Mouse (Mus musculus) forebrain, embryonic 14.5 days (tissue): Measurements from ENCODE around the gene Ccng2. TPM values are rescaled to one million over a fixed set of nuclear protein-coding genes. Genes with fewer than 3 reads are reported as not detected.

Source experiments
- ATAC-seq: fragments of 200-750 bp; cut with Nextera tagmentation; 2 replicates; pipeline ENCODE4 v1.8.0; 2017; ENCODE audit warnings: mild to moderate bottlenecking, moderate library complexity
- DNase-seq: peaks from one replicate; pipeline ENCODE4 v3.0.0-alpha.2; 2015; ENCODE audit warnings: low spot score
- H3K27ac ChIP-seq: fragments of 300-500 bp; sonication (generic); 2 replicates; pipeline ENCODE4 v1.5.1; 2014; ENCODE audit warnings: low read depth, mild to moderate bottlenecking, control low read depth, low read length, moderate library complexity
- H3K27me3 ChIP-seq: fragments of 300-500 bp; sonication (generic); replicated peaks from 2 replicates; pipeline ENCODE4 v1.6.1; 2014; ENCODE audit warnings: low read length, control low read depth, mixed read lengths; ENCODE audit not compliant: control insufficient read depth, insufficient read depth
- H3K36me3 ChIP-seq: fragments of 300-500 bp; sonication (generic); 2 replicates; pipeline ENCODE4 v1.6.1; 2014; ENCODE audit warnings: low read length, control low read depth; ENCODE audit not compliant: control insufficient read depth, insufficient read depth
- H3K4me1 ChIP-seq: fragments of 300-500 bp; sonication (generic); 2 replicates; pipeline ENCODE4 v1.6.1; 2014; ENCODE audit warnings: antibody characterized with exemption, low read length, control low read depth; ENCODE audit not compliant: control insufficient read depth, insufficient read depth
- H3K4me2 ChIP-seq: fragments of 300-500 bp; sonication (generic); 2 replicates; pipeline ENCODE4 v1.6.1; 2014; ENCODE audit warnings: mild to moderate bottlenecking, control low read depth, low read length
- H3K4me3 ChIP-seq: fragments of 300-500 bp; sonication (generic); 2 replicates; pipeline ENCODE4 v1.5.1; 2014; ENCODE audit warnings: low read depth, low read length, control low read depth
- H3K9ac ChIP-seq: fragments of 300-500 bp; sonication (generic); 2 replicates; pipeline ENCODE4 v1.6.1; 2014; ENCODE audit warnings: mild to moderate bottlenecking, low read length, control low read depth, moderate library complexity
- H3K9me3 ChIP-seq: fragments of 300-500 bp; sonication (generic); replicated peaks from 2 replicates; pipeline ENCODE4 v1.6.1; 2016; ENCODE audit warnings: low read length, control low read depth, mixed read lengths; ENCODE audit not compliant: control insufficient read depth
- WGBS: fragments of 180-500 bp; shearing (Covaris S2); extraction: QIAGEN DNeasy Blood & Tissue Kit; methylation state at CpG from one replicate; pipeline ENCODE4 v1.1.7; 2014; 5-methylcytosine and 5-hydroxymethylcytosine counted together
- polyA plus RNA-seq: library from polyadenylated mRNA; unstranded; fragments of >200 nt; fragmentation: Nextera tagmentation; extraction: Ambion mirVana; gene quantifications from 2 replicates; pipeline ENCODE4 v1.2.1, GENCODE M21; 2014

Ccng2 gene
- polyA plus RNA-seq, 1 experiment from 2014 or later, result 140 TPM

DNA sequence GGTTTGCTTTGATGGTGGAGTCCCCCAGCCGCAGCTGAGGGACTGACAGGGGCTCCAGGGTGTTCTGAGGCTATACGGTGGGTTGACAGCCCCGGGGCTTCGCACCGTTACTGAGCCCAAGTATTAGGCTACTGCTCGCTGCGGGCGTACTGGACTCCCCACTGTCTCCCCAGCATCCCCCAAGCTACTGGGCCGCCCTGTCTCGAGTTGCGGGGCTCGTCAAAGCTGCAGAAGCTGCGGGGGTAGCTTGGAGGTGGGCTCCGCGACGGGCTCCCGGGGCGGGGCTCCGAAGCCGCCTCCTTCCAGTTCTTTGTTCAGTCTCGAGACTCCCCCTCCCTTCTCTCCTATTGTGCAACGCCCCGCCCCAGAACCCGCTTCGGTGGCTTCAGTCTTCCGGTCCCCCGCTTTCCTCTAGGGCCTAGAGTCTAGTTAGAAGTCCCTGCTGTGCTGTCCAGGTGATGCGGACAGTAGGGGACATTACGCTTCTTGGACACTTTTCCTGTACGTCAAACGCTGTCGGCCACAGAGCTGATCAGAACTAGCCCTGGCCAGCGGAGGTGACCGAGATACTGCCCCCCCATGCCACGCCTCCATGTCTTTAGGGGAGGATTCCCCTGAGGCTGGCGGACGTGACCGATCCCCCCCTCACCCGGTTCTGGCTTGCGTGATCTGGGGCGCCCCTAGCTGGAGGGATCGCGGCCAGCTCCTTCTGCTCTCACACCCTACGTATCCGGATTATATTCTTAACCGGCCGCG lies 972 bp downstream of the Ccng2 start:
- WGBS, result under 1% methylated on average over 48 of the region's 48 CpGs
- H3K4me3 ChIP-seq, result peak overlapping the region; percentile 97
- H3K36me3 ChIP-seq, result peaks cover 32% of the 10 kb centered on the region
- peak overlapping the region; percentile 73 for H3K4me2 ChIP-seq
- H3K9ac ChIP-seq, result peak overlapping the region; percentile 99
- DNase-seq (peak; percentile 95), ATAC-seq (peak; percentile 80)
- H3K4me1 ChIP-seq, result peaks cover 8% of the 10 kb centered on the region; the same call in 1 of the 2 replicates
- no peaks in the 10 kb centered on the region for H3K9me3 ChIP-seq
- H3K27me3 ChIP-seq, result no peaks in the 10 kb centered on the region
- H3K27ac ChIP-seq, result peak overlapping the region; percentile 98

DNA sequence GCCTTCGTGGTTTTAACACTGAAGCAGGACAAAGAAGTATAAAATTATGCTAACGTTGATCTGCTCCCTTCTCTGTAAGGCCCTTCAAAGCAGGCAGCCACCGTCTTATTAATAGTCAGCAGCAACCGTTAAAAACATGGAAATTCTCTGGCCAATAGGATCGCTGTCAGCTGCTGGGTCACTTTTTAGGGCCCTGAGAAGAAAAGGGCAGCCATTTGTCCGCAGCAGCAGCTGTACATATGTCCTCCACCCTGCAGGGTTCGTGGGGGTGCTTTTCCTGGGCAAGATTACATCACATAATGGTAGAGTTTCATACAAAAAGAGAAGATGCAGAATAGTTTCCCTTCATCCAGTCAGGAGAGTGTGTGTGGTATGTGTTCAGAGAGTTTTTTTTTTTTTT lies 3.0 kb downstream of the Ccng2 start:
- Histone ChIP-seq H3K4me3 (peak overlapping the region; percentile 97), H3K9me3 (no peaks in the 10 kb centered on the region), H3K27ac (no peak overlapping the region), H3K4me1 (peaks cover 8% of the 10 kb centered on the region; the same call in 1 of the 2 replicates), H3K36me3 (peaks cover 52% of the 10 kb centered on the region), H3K4me2 (peak overlapping the region; percentile 73), H3K27me3 (no peaks in the 10 kb centered on the region), H3K9ac (peak overlapping the region; percentile 9)
- 58% methylated on average over 7 of the region's 7 CpGs for WGBS
- DNase-seq (no peak), ATAC-seq (no peak)

DNA sequence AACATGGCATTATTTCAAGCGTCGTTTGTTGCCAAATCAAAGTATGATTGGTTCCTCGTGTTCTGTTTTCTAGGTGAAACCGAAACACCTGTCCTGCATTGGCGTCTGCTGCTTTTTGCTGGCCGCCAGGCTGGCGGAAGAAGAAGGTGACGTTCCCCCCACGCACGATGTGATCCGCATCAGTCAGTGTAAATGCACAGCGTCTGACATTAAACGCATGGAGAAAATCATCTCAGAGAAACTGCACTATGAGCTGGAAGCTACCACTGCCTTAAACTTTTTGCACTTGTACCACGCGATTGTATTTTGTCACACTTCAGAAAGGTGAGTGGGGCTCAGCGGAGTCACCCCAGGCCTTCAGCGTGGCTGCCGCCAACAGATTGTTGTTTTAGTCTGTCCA lies 3.7 kb downstream of the Ccng2 start:
- no peak overlapping the region for H3K4me2 ChIP-seq
- H3K4me3 ChIP-seq, result no peak overlapping the region
- H3K9ac ChIP-seq, result no peak overlapping the region
- H3K9me3 ChIP-seq, result no peaks in the 10 kb centered on the region
- peaks cover 8% of the 10 kb centered on the region; the same call in 1 of the 2 replicates for H3K4me1 ChIP-seq
- DNase-seq (no peak), ATAC-seq (no peak)
- no peaks in the 10 kb centered on the region for H3K27me3 ChIP-seq
- WGBS, result 97% methylated on average over 18 of the region's 18 CpGs
- H3K27ac ChIP-seq, result no peak overlapping the region
- peaks cover 59% of the 10 kb centered on the region for H3K36me3 ChIP-seq

DNA sequence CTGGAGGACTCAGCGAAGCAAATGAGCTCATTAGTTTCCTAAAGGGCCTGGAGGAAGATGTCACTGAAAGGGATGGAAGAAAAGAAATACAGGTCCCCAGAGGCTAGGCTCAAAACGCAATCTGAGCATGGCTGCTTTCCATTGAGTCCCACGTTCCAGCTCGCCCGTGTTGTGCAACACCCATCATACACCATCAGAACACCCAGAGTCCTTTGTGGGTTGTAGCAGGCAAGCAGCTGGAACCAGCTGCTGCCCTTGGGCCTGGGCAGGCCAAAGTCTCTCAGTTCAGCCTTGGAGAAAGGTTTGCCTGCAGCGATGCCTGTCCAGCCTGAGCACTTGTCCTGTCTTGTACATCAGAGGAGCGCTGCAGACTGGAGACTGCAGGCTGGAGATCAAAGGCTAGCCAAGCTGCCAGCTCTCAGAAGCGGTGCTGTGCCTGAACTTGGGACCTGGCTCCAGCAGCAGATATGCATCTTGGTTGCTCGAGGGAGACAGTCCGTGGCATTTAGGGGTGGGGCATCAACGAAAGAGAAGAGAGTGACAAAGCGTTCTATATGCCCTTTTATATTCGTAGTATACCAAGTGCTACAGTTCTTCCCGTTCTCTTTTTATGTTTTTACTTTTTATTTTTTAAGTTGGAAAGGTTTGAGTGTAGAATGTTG lies 15.5 kb downstream of the Ccng2 start:
- ATAC-seq, result no peak
- Histone ChIP-seq H3K4me1 (no peaks in the 10 kb centered on the region), H3K36me3 (peaks cover 7% of the 10 kb centered on the region), H3K4me2 (no peak overlapping the region), H3K4me3 (no peak overlapping the region), H3K9ac (no peak overlapping the region), H3K27ac (no peak overlapping the region), H3K27me3 (no peaks in the 10 kb centered on the region), H3K9me3 (no peaks in the 10 kb centered on the region)
- whole genome bisulfite sequencing, result 87% methylated on average over 14 of the region's 14 CpGs
- no peak for DNase-seq

DNA sequence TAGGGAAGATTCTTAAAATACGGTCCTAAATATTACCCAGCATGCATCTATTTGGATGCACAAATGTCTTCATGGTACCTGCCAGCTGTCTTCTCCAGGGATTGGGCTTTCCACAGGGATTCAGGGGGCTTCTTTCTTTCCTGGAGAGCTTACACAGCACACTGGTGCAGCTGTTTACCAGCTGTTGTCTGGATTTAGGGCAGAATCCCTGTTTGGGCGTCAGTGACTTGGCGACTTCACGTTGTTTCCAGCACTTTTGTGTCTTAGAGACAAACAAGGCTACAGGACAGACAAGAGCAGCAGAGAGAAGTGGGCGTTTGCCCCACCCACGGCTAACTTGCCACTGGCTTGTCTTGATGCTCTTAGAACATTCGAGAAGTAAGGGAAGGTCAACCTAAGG lies 16.1 kb downstream of the Ccng2 start:
- no peak overlapping the region for H3K4me2 ChIP-seq
- WGBS, result 82% methylated on average over 7 of the region's 7 CpGs
- no peaks in the 10 kb centered on the region for H3K4me1 ChIP-seq
- H3K9ac ChIP-seq, result no peak overlapping the region
- no peak for DNase-seq
- H3K27me3 ChIP-seq, result no peaks in the 10 kb centered on the region
- H3K4me3 ChIP-seq, result no peak overlapping the region
- no peak overlapping the region for H3K27ac ChIP-seq
- ATAC-seq, result no peak
- peaks cover 2% of the 10 kb centered on the region; the same call in 1 of the 2 replicates for H3K36me3 ChIP-seq
- H3K9me3 ChIP-seq, result no peaks in the 10 kb centered on the region

DNA sequence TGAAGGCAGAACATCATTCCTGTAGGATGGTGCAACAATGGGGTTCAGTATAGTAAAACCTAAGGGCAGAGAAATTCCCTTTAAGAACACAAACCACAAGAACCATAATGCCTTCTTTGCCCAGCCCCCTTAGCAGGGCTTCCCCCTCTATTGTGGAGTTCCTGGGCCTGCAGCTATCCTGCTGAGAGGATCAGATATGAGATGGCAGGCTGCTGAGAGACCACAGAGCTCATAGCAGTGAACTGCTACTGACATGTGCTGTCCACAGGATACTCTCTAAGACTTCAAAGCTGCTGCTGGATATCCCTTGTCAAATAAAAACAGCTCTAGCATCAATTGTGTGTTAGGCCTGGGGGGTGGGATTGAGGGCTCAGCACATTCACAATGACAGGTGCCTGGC lies 21.5 kb downstream of the Ccng2 start:
- H3K27ac ChIP-seq, result no peak overlapping the region
- H3K4me1 ChIP-seq, result no peaks in the 10 kb centered on the region
- H3K9ac ChIP-seq, result no peak overlapping the region
- H3K4me2 ChIP-seq, result no peak overlapping the region
- ATAC-seq, result no peak
- no peaks in the 10 kb centered on the region for H3K36me3 ChIP-seq
- H3K9me3 ChIP-seq, result no peaks in the 10 kb centered on the region
- no peak overlapping the region for H3K4me3 ChIP-seq
- H3K27me3 ChIP-seq, result no peaks in the 10 kb centered on the region
- no peak for DNase-seq

DNA sequence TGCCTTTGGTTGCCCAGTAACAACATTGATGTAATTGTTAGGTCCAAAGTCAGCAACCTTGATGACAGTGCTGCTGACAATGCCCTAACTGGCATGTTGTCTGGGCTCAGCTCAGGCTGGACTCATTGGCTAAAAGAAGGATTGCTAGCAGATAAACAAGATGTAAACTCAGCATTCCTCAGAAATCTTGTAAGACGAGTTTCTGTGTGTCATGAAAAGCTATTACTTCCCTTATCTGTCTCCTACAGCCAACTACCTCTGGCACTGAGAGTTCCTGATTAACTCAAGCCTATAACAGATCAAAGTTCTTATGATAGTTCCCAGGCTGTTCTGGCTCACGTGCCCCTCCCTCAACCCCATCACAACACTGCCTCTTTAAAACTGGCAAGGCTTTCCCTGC lies 23.2 kb downstream of the Ccng2 start:
- Histone ChIP-seq H3K36me3 (no peaks in the 10 kb centered on the region), H3K4me2 (no peak overlapping the region), H3K4me1 (no peaks in the 10 kb centered on the region), H3K27ac (no peak overlapping the region), H3K27me3 (no peaks in the 10 kb centered on the region), H3K9me3 (no peaks in the 10 kb centered on the region), H3K4me3 (no peak overlapping the region), H3K9ac (no peak overlapping the region)
- no peak for DNase-seq
- 55% methylated on average over 2 of the region's 2 CpGs for WGBS
- ATAC-seq, result no peak

DNA sequence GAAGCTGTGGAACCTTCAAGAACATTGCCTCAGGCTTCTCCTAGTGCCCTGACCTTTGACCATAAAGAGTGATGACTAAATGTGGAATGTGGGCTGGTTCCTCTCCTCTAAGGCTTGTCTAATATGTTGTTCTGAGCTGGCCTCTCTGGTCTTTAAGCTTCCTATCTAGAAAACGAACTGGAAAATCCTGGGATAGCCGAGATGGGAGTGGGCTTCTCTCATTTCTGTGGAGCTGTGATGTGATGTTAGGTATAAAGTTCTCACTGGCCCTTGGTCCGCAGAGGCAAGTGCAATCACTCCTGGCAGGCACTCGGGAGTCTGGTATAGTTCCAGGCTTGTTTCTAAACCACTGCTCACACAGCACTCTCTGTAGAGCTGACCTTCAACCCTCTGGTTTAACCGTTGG lies 29.3 kb downstream of the Ccng2 start:
- no peak overlapping the region for H3K4me3 ChIP-seq
- no peak for ATAC-seq
- no peaks in the 10 kb centered on the region for H3K27me3 ChIP-seq
- no peak overlapping the region for H3K4me2 ChIP-seq
- H3K9me3 ChIP-seq, result no peaks in the 10 kb centered on the region
- no peak overlapping the region for H3K9ac ChIP-seq
- 81% methylated on average over 5 of the region's 5 CpGs for WGBS
- H3K4me1 ChIP-seq, result no peaks in the 10 kb centered on the region
- no peak for DNase-seq
- no peak overlapping the region for H3K27ac ChIP-seq
- H3K36me3 ChIP-seq, result no peaks in the 10 kb centered on the region

DNA sequence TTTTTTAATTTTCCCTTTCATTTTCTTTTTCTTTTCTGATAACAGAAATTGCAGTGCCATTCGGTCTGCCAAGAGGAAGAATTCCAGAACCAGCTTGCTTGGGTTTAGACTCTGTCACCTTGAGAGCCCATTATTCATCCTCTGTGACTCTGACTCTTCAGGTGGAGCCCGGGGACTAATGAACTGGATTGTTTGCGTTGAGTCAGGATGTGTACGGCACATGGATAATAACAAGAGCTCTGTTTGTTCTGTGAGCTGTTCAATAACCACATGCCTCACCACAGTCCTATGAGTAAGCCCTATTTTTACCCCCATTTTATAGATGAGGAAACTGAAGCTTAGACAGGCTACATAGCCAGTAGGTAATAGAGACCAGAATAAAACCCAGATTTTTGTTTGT lies 29.7 kb downstream of the Ccng2 start:
- Histone ChIP-seq H3K9me3 (no peaks in the 10 kb centered on the region), H3K9ac (no peak overlapping the region), H3K4me3 (no peak overlapping the region), H3K36me3 (no peaks in the 10 kb centered on the region), H3K4me2 (no peak overlapping the region), H3K27ac (no peak overlapping the region), H3K4me1 (no peaks in the 10 kb centered on the region), H3K27me3 (no peaks in the 10 kb centered on the region)
- DNase-seq (no peak), ATAC-seq (no peak)
- WGBS, result 80% methylated on average over 4 of the region's 4 CpGs
